Mouse (Mus musculus) intestine, embryonic 16.5 days (tissue): ENCODE results near the gene Rpl7a. TPM values are rescaled to one million over a fixed set of nuclear protein-coding genes. Genes with fewer than 3 reads are reported as not detected.

Experiments
- ATAC-seq: fragments of 200-750 bp; cut with Nextera tagmentation; 2 replicates; pipeline ENCODE4 v1.8.0; 2017; ENCODE audit warnings: moderate TSS enrichment, moderate library complexity
- H3K27ac ChIP-seq: fragments of 300-500 bp; sonication (generic); 2 replicates; pipeline ENCODE4 v1.5.1; 2014; ENCODE audit warnings: mild to moderate bottlenecking, low read length
- H3K27me3 ChIP-seq: fragments of 300-500 bp; sonication (generic); replicated peaks from 2 replicates; pipeline ENCODE4 v1.6.1; 2014; ENCODE audit warnings: low read length, control low read depth, mixed read lengths; ENCODE audit not compliant: control insufficient read depth, insufficient read depth
- H3K36me3 ChIP-seq: fragments of 300-500 bp; sonication (generic); 2 replicates; pipeline ENCODE4 v1.6.1; 2014; ENCODE audit warnings: low read length, control low read depth; ENCODE audit not compliant: control insufficient read depth, insufficient read depth
- H3K4me1 ChIP-seq: fragments of 300-500 bp; sonication (generic); 2 replicates; pipeline ENCODE4 v1.6.1; 2014; ENCODE audit warnings: low read length, control low read depth, mixed read lengths; ENCODE audit not compliant: control insufficient read depth, insufficient read depth
- H3K4me2 ChIP-seq: fragments of 300-500 bp; sonication (generic); 2 replicates; pipeline ENCODE4 v1.6.1; 2014; ENCODE audit warnings: low read depth, low read length, control low read depth
- H3K4me3 ChIP-seq: fragments of 300-500 bp; sonication (generic); 2 replicates; pipeline ENCODE4 v1.5.1; 2014; ENCODE audit warnings: mild to moderate bottlenecking, low read length
- H3K9ac ChIP-seq: fragments of 300-500 bp; sonication (generic); 2 replicates; pipeline ENCODE4 v1.6.1; 2014; ENCODE audit warnings: low read depth, low read length
- H3K9me3 ChIP-seq: fragments of 300-500 bp; sonication (generic); 2 replicates; pipeline ENCODE4 v1.6.1; 2016; ENCODE audit warnings: low read length, control low read depth; ENCODE audit not compliant: control insufficient read depth
- WGBS: fragments of 180-500 bp; shearing (Covaris S2); extraction: QIAGEN DNeasy Blood & Tissue Kit; methylation state at CpG from one replicate; pipeline ENCODE4 v1.1.7; 2014; 5-methylcytosine and 5-hydroxymethylcytosine counted together
- polyA plus RNA-seq: library from polyadenylated mRNA; unstranded; fragments of >200 nt; fragmentation: Nextera tagmentation; extraction: Ambion mirVana; gene quantifications from 2 replicates; pipeline ENCODE4 v1.2.1, GENCODE M21; 2015

The Rpl7a gene
- polyA plus RNA-seq, 1 experiment from 2014 or later: 620 TPM

- H3K9me3 ChIP-seq: no peaks in the 10 kb centered on the region
- H3K36me3 ChIP-seq: peaks cover 13% of the 10 kb centered on the region
- H3K4me1 ChIP-seq: no peaks in the 10 kb centered on the region
- H3K27ac ChIP-seq: no peak overlapping the region
- no peak overlapping the region for H3K4me3 ChIP-seq
- H3K4me2 ChIP-seq: no peak overlapping the region
- 88% methylated on average over 8 of the region's 8 CpGs for WGBS
- H3K9ac ChIP-seq: no peak overlapping the region
- H3K27me3 ChIP-seq: no peaks in the 10 kb centered on the region
- ATAC-seq: no peak
These were observed 40.9 kb downstream of the Rpl7a start for GRCm38 (mm10) chr2:26951346-26951905.

DNA sequence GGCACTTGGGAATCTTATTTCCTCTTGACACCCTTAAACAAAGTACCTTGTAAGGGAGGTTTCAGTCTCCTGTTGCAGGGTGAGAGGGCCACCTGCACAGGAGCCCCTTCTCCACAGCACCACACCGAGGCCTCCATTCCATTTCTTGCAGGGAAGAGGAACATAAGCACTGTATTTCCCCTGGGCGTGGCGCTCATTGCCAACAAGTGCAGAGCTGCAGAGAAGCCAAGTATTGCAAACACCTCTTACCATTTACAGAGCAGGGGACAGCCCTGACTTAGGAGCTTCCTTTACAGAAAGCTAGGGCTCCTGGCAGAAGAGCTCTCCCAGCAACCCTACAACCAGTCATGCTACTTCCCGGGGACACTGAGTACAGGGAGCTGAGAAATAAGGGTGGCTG is 41.6 kb downstream of the Rpl7a start:
- H3K4me1 ChIP-seq: no peaks in the 10 kb centered on the region
- H3K27me3 ChIP-seq: no peaks in the 10 kb centered on the region
- no peak overlapping the region for H3K4me3 ChIP-seq
- no peak overlapping the region for H3K4me2 ChIP-seq
- no peak overlapping the region for H3K9ac ChIP-seq
- WGBS: 85% methylated on average over 4 of the region's 4 CpGs
- H3K36me3 ChIP-seq: peaks cover 13% of the 10 kb centered on the region
- no peaks in the 10 kb centered on the region for H3K9me3 ChIP-seq
- no peak for ATAC-seq
- no peak overlapping the region for H3K27ac ChIP-seq

DNA sequence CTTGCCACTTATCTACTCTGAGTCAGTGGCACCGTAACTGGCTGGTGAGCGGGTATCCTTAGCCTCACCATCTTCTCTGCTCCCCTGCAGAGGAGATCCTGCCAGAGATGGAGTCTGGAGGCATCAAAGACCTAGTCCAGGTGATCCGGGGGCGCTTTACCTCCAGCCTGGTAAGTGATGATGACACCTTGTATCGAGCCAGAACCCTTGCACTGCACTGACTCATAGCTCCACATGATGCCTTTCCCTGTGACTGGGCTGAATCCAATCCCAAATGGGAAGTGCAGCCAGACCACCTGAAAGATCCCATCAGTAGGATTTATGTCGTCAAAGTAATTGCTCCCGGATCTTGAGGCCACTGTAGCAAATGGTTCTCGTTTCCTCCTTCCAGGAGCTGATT is 42.3 kb downstream of the Rpl7a start:
- no peak overlapping the region for H3K4me3 ChIP-seq
- no peak overlapping the region for H3K4me2 ChIP-seq
- no peaks in the 10 kb centered on the region for H3K9me3 ChIP-seq
- no peak overlapping the region for H3K27ac ChIP-seq
- peaks cover 14% of the 10 kb centered on the region for H3K36me3 ChIP-seq
- no peaks in the 10 kb centered on the region for H3K4me1 ChIP-seq
- no peaks in the 10 kb centered on the region for H3K27me3 ChIP-seq
- WGBS: 82% methylated on average over 8 of the region's 8 CpGs
- H3K9ac ChIP-seq: no peak overlapping the region
- ATAC-seq: no peak

DNA sequence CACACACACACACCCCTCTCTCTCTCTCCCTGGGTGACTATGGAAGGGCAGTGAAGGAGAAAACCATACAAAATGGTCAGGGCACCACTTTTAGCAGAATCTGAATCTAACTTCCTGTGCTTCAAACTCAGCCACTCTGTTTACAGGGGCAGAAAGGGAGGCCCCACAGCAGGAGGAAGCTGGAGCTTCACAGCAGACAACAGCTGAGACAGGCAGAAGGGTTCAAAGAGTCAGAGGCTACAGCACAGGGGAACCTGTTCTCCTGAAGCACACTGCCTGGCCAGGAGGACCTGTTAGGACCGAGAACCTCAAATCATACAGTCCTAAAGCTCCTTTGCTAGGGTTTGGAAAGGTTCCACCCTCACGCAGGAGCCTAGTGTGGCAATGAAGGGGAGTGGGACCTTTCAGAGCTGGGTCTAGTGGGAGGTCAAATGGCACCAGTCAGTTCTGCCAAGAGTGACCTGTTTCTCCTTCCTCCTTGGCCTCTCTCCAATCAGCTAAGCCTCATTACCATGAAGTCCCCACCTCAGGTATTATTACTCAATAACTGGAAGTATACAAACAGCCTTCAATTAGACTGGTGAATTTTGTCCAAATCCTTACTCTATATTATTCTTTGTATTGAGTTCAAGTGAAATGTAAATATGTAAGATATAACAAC is 44.3 kb downstream of the Rpl7a start:
- Histone ChIP-seq H3K4me2 (no peak overlapping the region), H3K27ac (no peak overlapping the region)

DNA sequence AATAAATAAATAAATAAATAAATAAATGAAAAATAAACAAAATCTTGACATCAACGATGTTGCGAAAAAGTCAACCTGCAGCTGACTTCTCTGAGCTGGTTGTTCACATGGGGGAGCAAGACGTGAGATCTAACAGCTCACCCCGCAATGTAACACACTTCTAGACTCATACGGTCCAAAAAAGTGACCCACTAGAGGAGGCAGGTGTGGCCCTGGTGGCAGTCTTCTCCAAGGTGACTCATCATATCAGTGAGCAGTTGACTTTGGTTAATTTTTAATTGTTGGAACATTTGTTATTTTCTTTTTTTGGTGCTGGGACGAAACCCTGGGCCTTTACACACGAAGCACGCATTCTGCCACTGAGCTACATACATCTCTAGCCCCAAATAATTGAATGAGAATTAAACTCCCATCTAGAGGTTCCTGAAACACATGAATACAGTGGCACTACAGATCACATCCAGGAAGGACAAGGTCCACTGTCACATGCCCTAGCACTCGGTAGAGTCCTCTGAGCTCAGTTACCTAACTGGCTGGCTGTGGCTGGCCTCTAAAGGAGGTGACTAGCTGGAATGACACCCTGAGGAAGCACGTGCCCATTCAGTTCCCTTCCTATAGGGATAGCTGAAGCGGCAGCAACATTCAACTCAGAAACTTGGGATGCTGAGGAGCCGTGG is 46.4 kb downstream of the Rpl7a start:
- Histone ChIP-seq H3K4me1 (peaks cover 3% of the 10 kb centered on the region), H3K4me2 (no peak overlapping the region), H3K27me3 (no peaks in the 10 kb centered on the region), H3K9ac (no peak overlapping the region), H3K4me3 (no peak overlapping the region), H3K27ac (peak overlapping the region; percentile 73), H3K36me3 (peaks cover 19% of the 10 kb centered on the region), H3K9me3 (no peaks in the 10 kb centered on the region)
- 77% methylated on average over 12 of the region's 12 CpGs for WGBS
- ATAC-seq: peak; percentile 95

More for the DNA sequence above, 44.3 kb downstream of the Rpl7a start:
- Histone ChIP-seq H3K9me3 (no peaks in the 10 kb centered on the region), H3K4me3 (no peak overlapping the region), H3K36me3 (peaks cover 15% of the 10 kb centered on the region), H3K4me1 (no peaks in the 10 kb centered on the region), H3K27me3 (no peaks in the 10 kb centered on the region), H3K9ac (no peak overlapping the region)
- 93% methylated on average over 2 of the region's 2 CpGs for WGBS
- no peak for ATAC-seq

- Histone ChIP-seq H3K9ac (no peak overlapping the region), H3K9me3 (no peaks in the 10 kb centered on the region), H3K27ac (peak overlapping the region; percentile 73), H3K36me3 (peaks cover 19% of the 10 kb centered on the region), H3K4me1 (peaks cover 7% of the 10 kb centered on the region), H3K27me3 (no peaks in the 10 kb centered on the region), H3K4me3 (no peak overlapping the region), H3K4me2 (no peak overlapping the region)
- ATAC-seq: peak; percentile 23
- 67% methylated on average over 2 of the region's 2 CpGs for WGBS
These were observed 46.9 kb downstream of the Rpl7a start for GRCm38 (mm10) chr2:26957488-26957859.

DNA sequence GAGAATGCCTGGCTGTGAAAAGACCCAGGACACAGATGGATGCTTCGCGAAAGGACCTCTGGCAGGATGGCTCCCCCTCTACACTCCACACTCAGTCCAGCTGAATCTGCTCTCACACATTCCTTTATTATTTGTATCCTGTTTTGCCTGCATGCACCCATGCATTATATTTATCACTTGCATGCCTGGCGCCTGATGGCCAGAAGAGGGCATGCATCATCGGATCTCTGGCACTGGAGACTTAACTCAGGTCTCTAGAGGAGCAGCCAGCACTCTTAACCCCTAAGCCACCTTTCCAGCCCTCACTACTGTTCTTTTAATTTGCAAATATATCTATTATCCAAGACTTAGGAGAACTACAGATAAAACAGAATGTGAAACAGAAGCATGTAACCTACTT is 50.2 kb downstream of the Rpl7a start:
- 74% methylated on average over 4 of the region's 4 CpGs for WGBS
- Histone ChIP-seq H3K36me3 (peaks cover 15% of the 10 kb centered on the region), H3K27me3 (no peaks in the 10 kb centered on the region), H3K9ac (no peak overlapping the region), H3K4me3 (no peak overlapping the region), H3K9me3 (no peaks in the 10 kb centered on the region), H3K4me1 (peaks cover 13% of the 10 kb centered on the region), H3K27ac (no peak overlapping the region), H3K4me2 (no peak overlapping the region)
- no peak for ATAC-seq

Other genes with a start within 250 kb of the Rpl7a start
- gene Lcn4, start 239.5 kb upstream of the Rpl7a start, polyA plus RNA-seq: not detected in 2 replicates
- gene Abo, start 45.8 kb upstream of the Rpl7a start, polyA plus RNA-seq: 0.21 TPM in 1 of 2 replicates, not detected in the other
- gene Surf6, start 7.9 kb upstream of the Rpl7a start, polyA plus RNA-seq: 21.0 and 23.3 TPM in 2 replicates
- 36.1 and 39.4 TPM in 2 replicates for gene Med22, start 87 bp upstream of the Rpl7a start, polyA plus RNA-seq
- 41.9 and 45.9 TPM in 2 replicates for gene Surf2, start 5.6 kb downstream of the Rpl7a start, polyA plus RNA-seq
- gene Surf1, start 5.8 kb downstream of the Rpl7a start, polyA plus RNA-seq: 76.1 and 83.5 TPM in 2 replicates
- 269 and 299 TPM in 2 replicates for gene Surf4, start 23.2 kb downstream of the Rpl7a start, polyA plus RNA-seq
- 0.06 TPM in 1 of 2 replicates, not detected in the other for gene Stkld1, start 23.3 kb downstream of the Rpl7a start, polyA plus RNA-seq
- gene Rexo4, start 53.6 kb downstream of the Rpl7a start, polyA plus RNA-seq: 46.8 and 47.7 TPM in 2 replicates
- 0.33 and 0.34 TPM in 2 replicates for gene Adamts13, start 62.7 kb downstream of the Rpl7a start, polyA plus RNA-seq
- 52.9 and 54.3 TPM in 2 replicates for gene Cacfd1, start 99.2 kb downstream of the Rpl7a start, polyA plus RNA-seq
- gene Slc2a6, start 117.2 kb downstream of the Rpl7a start, polyA plus RNA-seq: 0.84 and 1.0 TPM in 2 replicates
- 0.12 and 0.22 TPM in 2 replicates for gene Mymk, start 161.4 kb downstream of the Rpl7a start, polyA plus RNA-seq
- 1.7 and 2.1 TPM in 2 replicates for gene Adamtsl2, start 168.6 kb downstream of the Rpl7a start, polyA plus RNA-seq
- gene Fam163b, start 231.7 kb downstream of the Rpl7a start, polyA plus RNA-seq: 0.11 and 0.16 TPM in 2 replicates